ENCODE assay signal across 32 mouse cellular contexts in the genomic region with DNA sequence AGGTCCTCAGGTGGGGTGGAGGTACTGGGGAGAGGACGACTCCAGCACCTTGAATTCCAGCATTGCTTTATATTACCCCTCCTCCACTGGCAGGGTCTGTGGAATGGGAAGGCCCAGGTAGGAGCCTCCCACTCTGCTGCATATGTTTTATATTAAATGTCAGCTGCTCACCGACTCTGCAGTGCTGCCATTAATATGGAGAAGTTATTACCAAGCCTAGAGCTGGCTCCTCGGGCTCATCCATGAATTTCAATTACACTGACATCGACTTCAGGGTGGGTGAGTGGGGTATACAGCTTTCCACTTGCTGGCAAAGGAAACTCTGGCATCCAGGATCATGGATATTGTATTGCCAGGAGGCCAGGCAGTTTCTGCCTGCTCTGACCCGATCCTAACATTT. TPM values are rescaled to one million over a fixed set of nuclear protein-coding genes. Genes with fewer than 3 reads are reported as not detected.
DNase-seq lines count a peak whose midpoint lies in the region; ATAC-seq and TF ChIP-seq lines count a peak whose summit lies in the region.
"Had no signal": no experiment of that assay in that cellular context is flagged by ENCODE, and none has a peak within 500 bp of the region (broad histone marks: within the 10 kb centered on the region; RNA-seq: fewer than 3 reads in every experiment).

No protein-coding gene starts in this region.

- H3K9me3 ChIP-seq in hindbrain, embryonic 13.5 days = no peaks in the 10 kb centered on the region
- no peaks in the 10 kb centered on the region for H3K9me3 ChIP-seq in hindbrain, embryonic 10.5 days
- no peaks in the 10 kb centered on the region for H3K9me3 ChIP-seq in midbrain, embryonic 13.5 days
- no peaks in the 10 kb centered on the region for H3K9me3 ChIP-seq in midbrain, embryonic 11.5 days (ENCODE audit: control insufficient read depth, low read length)
- no peaks in the 10 kb centered on the region for H3K9me3 ChIP-seq in embryonic facial prominence, embryonic 12.5 days
- H3K9me3 ChIP-seq in neural tube, embryonic 14.5 days (ENCODE audit: control insufficient read depth, low read length) = no peaks in the 10 kb centered on the region
- no peaks in the 10 kb centered on the region for H3K9me3 ChIP-seq in forebrain, postnatal 0 days (ENCODE audit: low read length)
- H3K9me3 ChIP-seq: forebrain, embryonic 10.5 days; forebrain, embryonic 15.5 days; limb, embryonic 13.5 days; liver, embryonic 13.5 days; megakaryocyte, embryonic 14.5 days had no signal

- H3K4me2 ChIP-seq in hindbrain, embryonic 13.5 days = no peak overlapping the region
- no peak overlapping the region for H3K4me2 ChIP-seq in midbrain, embryonic 13.5 days (replicated peaks)
- no peak overlapping the region for H3K4me2 ChIP-seq in midbrain, embryonic 11.5 days
- no peak overlapping the region for H3K4me2 ChIP-seq in embryonic facial prominence, embryonic 12.5 days (replicated peaks)
- no peak overlapping the region for H3K4me2 ChIP-seq in neural tube, embryonic 14.5 days (ENCODE audit: low read depth, low read length)
- H3K4me2 ChIP-seq in forebrain, postnatal 0 days (ENCODE audit: low read depth) = no peak overlapping the region
- H3K4me2 ChIP-seq: forebrain, embryonic 15.5 days; heart, embryonic 11.5 days; limb, embryonic 13.5 days; liver, embryonic 13.5 days had no signal

- ATAC-seq in hindbrain, embryonic 13.5 days (ENCODE audit: low FRiP score) = peak; percentile 66; the same call in 1 of the 2 replicates
- peak; percentile 55; the same call in 1 of the 2 replicates for ATAC-seq in midbrain, embryonic 13.5 days
- no peak for ATAC-seq in midbrain, embryonic 11.5 days (ENCODE audit: low FRiP score)
- peak; percentile 47; the same call in 1 of the 2 replicates for ATAC-seq in embryonic facial prominence, embryonic 12.5 days (ENCODE audit: insufficient number of reproducible peaks, insufficient read depth, low FRiP score, low TSS enrichment)
- ATAC-seq in neural tube, embryonic 14.5 days (ENCODE audit: low read depth) = peak; percentile 58; the same call in 1 of the 2 replicates
- ATAC-seq in forebrain, postnatal 0 days = no peak
- ATAC-seq: forebrain, embryonic 15.5 days; inflammation-experienced regulatory T-cells, adult 6 months; lung, postnatal 0 days had no signal

- H3K4me3 ChIP-seq in hindbrain, embryonic 13.5 days = no peak overlapping the region
- H3K4me3 ChIP-seq in hindbrain, embryonic 10.5 days = no peak overlapping the region
- no peak overlapping the region for H3K4me3 ChIP-seq in midbrain, embryonic 13.5 days (replicated peaks)
- H3K4me3 ChIP-seq in midbrain, embryonic 11.5 days (ENCODE audit: low read depth, low read length) = no peak overlapping the region
- no peak overlapping the region for H3K4me3 ChIP-seq in embryonic facial prominence, embryonic 12.5 days
- no peak overlapping the region for H3K4me3 ChIP-seq in neural tube, embryonic 14.5 days (ENCODE audit: low read depth, low read length)
- no peak overlapping the region for H3K4me3 ChIP-seq in forebrain, postnatal 0 days (ENCODE audit: low read depth, low read length)
- H3K4me3 ChIP-seq: forebrain, embryonic 10.5 days; forebrain, embryonic 15.5 days; gastrocnemius, adult 2 months; limb, embryonic 13.5 days; liver, embryonic 13.5 days; megakaryocyte, embryonic 14.5 days had no signal

- DNase-seq in hindbrain, embryonic 10.5 days (ENCODE audit: low spot score) = no peak
- DNase-seq in midbrain, embryonic 11.5 days (ENCODE audit: low spot score, missing footprints) = no peak
- DNase-seq in forebrain, postnatal 0 days = no peak
- DNase-seq: adrenal gland, adult 8-10 months; cerebellum, adult 18-20 months; gastrocnemius, adult 2 months; gastrocnemius, postnatal 36 days; heart, adult 18-20 months; heart, postnatal 36 days; kidney, adult 11 months; kidney, postnatal 14 days; liver, embryonic 13.5 days; lung, adult 18-20 months; lung, postnatal 4 days; right cerebral cortex, postnatal 4 days; thymus, adult 2 months; thymus, postnatal 4 days had no signal

- H3K27ac ChIP-seq in hindbrain, embryonic 13.5 days = no peak overlapping the region
- H3K27ac ChIP-seq in hindbrain, embryonic 10.5 days = no peak overlapping the region
- H3K27ac ChIP-seq in midbrain, embryonic 13.5 days = no peak overlapping the region
- H3K27ac ChIP-seq in midbrain, embryonic 11.5 days (ENCODE audit: low read depth, low read length) = no peak overlapping the region
- no peak overlapping the region for H3K27ac ChIP-seq in embryonic facial prominence, embryonic 12.5 days
- no peak overlapping the region for H3K27ac ChIP-seq in neural tube, embryonic 14.5 days (ENCODE audit: low read depth, low read length)
- no peak overlapping the region for H3K27ac ChIP-seq in forebrain, postnatal 0 days (ENCODE audit: low read depth, low read length)
- H3K27ac ChIP-seq: forebrain, embryonic 10.5 days; forebrain, embryonic 15.5 days; gastrocnemius, adult 2 months; limb, embryonic 13.5 days; liver, embryonic 13.5 days; stomach, postnatal 0 days had no signal

- H3K4me1 ChIP-seq in hindbrain, embryonic 13.5 days (replicated peaks) = peaks cover 10% of the 10 kb centered on the region
- H3K4me1 ChIP-seq in hindbrain, embryonic 10.5 days (replicated peaks) = no peaks in the 10 kb centered on the region
- no peaks in the 10 kb centered on the region for H3K4me1 ChIP-seq in midbrain, embryonic 13.5 days (replicated peaks)
- H3K4me1 ChIP-seq in midbrain, embryonic 11.5 days (ENCODE audit: control insufficient read depth, insufficient read depth, low read length) = no peaks in the 10 kb centered on the region
- 0 out of 2 replicates have a peak, but pooled peaks cover 10% of the 10 kb centered on the region for H3K4me1 ChIP-seq in embryonic facial prominence, embryonic 12.5 days
- no peaks in the 10 kb centered on the region for H3K4me1 ChIP-seq in neural tube, embryonic 14.5 days (ENCODE audit: control insufficient read depth, insufficient read depth, low read length)
- H3K4me1 ChIP-seq in forebrain, postnatal 0 days (ENCODE audit: insufficient read depth) = no peaks in the 10 kb centered on the region
- H3K4me1 ChIP-seq: forebrain, embryonic 10.5 days; forebrain, embryonic 15.5 days; liver, embryonic 13.5 days; megakaryocyte, embryonic 14.5 days had no signal

- H3K36me3 ChIP-seq in hindbrain, embryonic 13.5 days = no peaks in the 10 kb centered on the region
- no peaks in the 10 kb centered on the region for H3K36me3 ChIP-seq in hindbrain, embryonic 10.5 days
- H3K36me3 ChIP-seq in midbrain, embryonic 13.5 days = no peaks in the 10 kb centered on the region
- H3K36me3 ChIP-seq in midbrain, embryonic 11.5 days (ENCODE audit: control insufficient read depth, insufficient read depth, low read length) = no peaks in the 10 kb centered on the region
- H3K36me3 ChIP-seq in embryonic facial prominence, embryonic 12.5 days = no peaks in the 10 kb centered on the region
- H3K36me3 ChIP-seq in neural tube, embryonic 14.5 days (ENCODE audit: control insufficient read depth, insufficient read depth, low read length) = no peaks in the 10 kb centered on the region
- H3K36me3 ChIP-seq in forebrain, postnatal 0 days (ENCODE audit: insufficient read depth) = no peaks in the 10 kb centered on the region
- H3K36me3 ChIP-seq: forebrain, embryonic 10.5 days; forebrain, embryonic 15.5 days; G1E; limb, embryonic 13.5 days; liver, embryonic 13.5 days had no signal

- H3K27me3 ChIP-seq in hindbrain, embryonic 13.5 days = peaks cover 10% of the 10 kb centered on the region; the same call in 1 of the 2 replicates
- peaks cover 12% of the 10 kb centered on the region for H3K27me3 ChIP-seq in hindbrain, embryonic 10.5 days (ENCODE audit: insufficient read depth, poor library complexity, severe bottlenecking)
- H3K27me3 ChIP-seq in midbrain, embryonic 13.5 days = no peaks in the 10 kb centered on the region
- H3K27me3 ChIP-seq in midbrain, embryonic 11.5 days (ENCODE audit: control insufficient read depth, insufficient read depth, low read length) = no peaks in the 10 kb centered on the region
- H3K27me3 ChIP-seq in embryonic facial prominence, embryonic 12.5 days = peaks cover 8% of the 10 kb centered on the region
- no peaks in the 10 kb centered on the region for H3K27me3 ChIP-seq in neural tube, embryonic 14.5 days (ENCODE audit: control insufficient read depth, insufficient read depth, low read length)
- H3K27me3 ChIP-seq in forebrain, postnatal 0 days (ENCODE audit: insufficient read depth, low read length) = no peaks in the 10 kb centered on the region
- H3K27me3 ChIP-seq: forebrain, embryonic 15.5 days had no signal

- 49% methylated on average over 5 of the region's 5 CpGs for WGBS in hindbrain, embryonic 13.5 days
- WGBS in hindbrain, embryonic 10.5 days = 76% methylated on average over 5 of the region's 5 CpGs
- 64% methylated on average over 5 of the region's 5 CpGs for WGBS in midbrain, embryonic 13.5 days
- 73% methylated on average over 5 of the region's 5 CpGs for WGBS in midbrain, embryonic 11.5 days
- WGBS in embryonic facial prominence, embryonic 12.5 days = 44% methylated on average over 5 of the region's 5 CpGs
- 52% methylated on average over 5 of the region's 5 CpGs for WGBS in neural tube, embryonic 14.5 days
- WGBS in forebrain, postnatal 0 days = 65% methylated on average over 5 of the region's 5 CpGs

- TF ChIP-seq CTCF in forebrain, postnatal 0 days (IDR thresholded peaks at IDR 0.05; ENCODE audit: low read depth) = no peak

- H3K9ac ChIP-seq in hindbrain, embryonic 13.5 days = no peak overlapping the region
- no peak overlapping the region for H3K9ac ChIP-seq in midbrain, embryonic 13.5 days (replicated peaks)
- no peak overlapping the region for H3K9ac ChIP-seq in midbrain, embryonic 11.5 days (ENCODE audit: low read length)
- no peak overlapping the region for H3K9ac ChIP-seq in embryonic facial prominence, embryonic 12.5 days
- no peak overlapping the region for H3K9ac ChIP-seq in neural tube, embryonic 14.5 days (replicated peaks; ENCODE audit: low read depth, low read length)
- no peak overlapping the region for H3K9ac ChIP-seq in forebrain, postnatal 0 days
- H3K9ac ChIP-seq: forebrain, embryonic 15.5 days; limb, embryonic 13.5 days; liver, embryonic 13.5 days had no signal

RNA-seq across cellular contexts. Expression of a gene that starts 9.3 kb away (rescaled TPM):
- polyA plus RNA-seq in hindbrain, embryonic 13.5 days (2015; fragmentation: Nextera tagmentation; extraction: Ambion mirVana) = 3.4 and 3.8 TPM in 2 replicates
- polyA plus RNA-seq in hindbrain, embryonic 10.5 days (2016; fragmentation: Nextera tagmentation; extraction: Ambion mirVana) = 1.3 and 2.8 TPM in 2 replicates
- 1.6 and 1.9 TPM in 2 replicates for polyA plus RNA-seq in midbrain, embryonic 13.5 days (2015; fragmentation: Nextera tagmentation; extraction: Ambion mirVana)
- polyA plus RNA-seq in midbrain, embryonic 11.5 days (2014; fragmentation: Nextera tagmentation; extraction: Ambion mirVana) = 0.73 and 0.87 TPM in 2 replicates
- 8.7 and 9.8 TPM in 2 replicates for polyA plus RNA-seq in embryonic facial prominence, embryonic 12.5 days (2016; fragmentation: Nextera tagmentation; extraction: Ambion mirVana)
- 2.4 and 5.7 TPM in 2 replicates for polyA plus RNA-seq in neural tube, embryonic 14.5 days (2014; fragmentation: Nextera tagmentation; extraction: Ambion mirVana)
- total RNA-seq in forebrain, postnatal 0 days (2014; rRNA removed) = 7.7 and 13.1 TPM in 2 replicates
- polyA plus RNA-seq in forebrain, postnatal 0 days (2015; fragmentation: Nextera tagmentation; extraction: Ambion mirVana) = 4.1 and 4.4 TPM in 2 replicates
- total RNA-seq: common myeloid progenitor, adult 5-6 weeks; monocyte, adult 5-6 weeks had no signal
- polyA plus RNA-seq: G1E; inflammation-experienced regulatory T-cells, adult 6 months had no signal

Comparison
In these comparisons a context has a peak if more than half of its experiments do, and no peak if none do; other contexts are left out.
1. ATAC-seq: peak in hindbrain, embryonic 13.5 days (single experiment), midbrain, embryonic 13.5 days (single experiment), embryonic facial prominence, embryonic 12.5 days (single experiment) and neural tube, embryonic 14.5 days (single experiment); none in midbrain, embryonic 11.5 days (single experiment) and forebrain, postnatal 0 days (single experiment).